Mouse (Mus musculus) G1E (cell line): ENCODE measurements around the gene Spdye4b. TPM values are rescaled to one million over a fixed set of nuclear protein-coding genes. Genes with fewer than 3 reads are reported as not detected.

Source experiments
- ATAC-seq: 2 replicates; pipeline ENCODE4 v1.8.0; 2016; ENCODE audit warnings: mild to moderate bottlenecking; ENCODE audit not compliant: insufficient number of reproducible peaks, poor library complexity, low FRiP score, severe bottlenecking; ENCODE audit errors: extremely low read depth
- DNase-seq: peaks from one replicate; pipeline ENCODE4 v3.0.0; 2012; ENCODE audit warnings: low spot score
- H3K27me3 ChIP-seq: 2 replicates; pipeline ENCODE4 v1.6.1; 2012; ENCODE audit warnings: mild to moderate bottlenecking, low read length, inconsistent platforms; ENCODE audit not compliant: insufficient read depth
- H3K36me3 ChIP-seq: replicated peaks from 2 replicates; pipeline ENCODE3; 2012; ENCODE audit warnings: mild to moderate bottlenecking, inconsistent platforms
- H3K4me1 ChIP-seq: 2 replicates; pipeline ENCODE4 v1.6.1; 2012; ENCODE audit warnings: low read depth, low read length, inconsistent platforms, mixed read lengths; ENCODE audit not compliant: insufficient read depth
- H3K4me3 ChIP-seq: 2 replicates; pipeline ENCODE4 v1.5.1; 2012; ENCODE audit warnings: low read depth, mild to moderate bottlenecking, inconsistent platforms, low read length, moderate library complexity, mixed read lengths
- H3K9me3 ChIP-seq: replicated peaks from 2 replicates; pipeline ENCODE4 v1.6.1; 2012; ENCODE audit warnings: inconsistent platforms
- CTCF ChIP-seq: IDR thresholded peaks from 2 replicates; pipeline ENCODE4 v1.5.1; 2012; ENCODE audit warnings: low read depth, low read length, inconsistent platforms, mixed read lengths
- GATA1 ChIP-seq: IDR thresholded peaks from 2 replicates; pipeline ENCODE4 v1.6.1; 2012; ENCODE audit warnings: borderline replicate concordance, low read length, inconsistent platforms, mixed read lengths
- GATA2 ChIP-seq: IDR thresholded peaks from 2 replicates; pipeline ENCODE4 v1.6.1; 2012; ENCODE audit warnings: low read depth, low read length, inconsistent platforms, borderline replicate concordance
- POLR2AphosphoS5 ChIP-seq: IDR thresholded peaks from 2 replicates; pipeline ENCODE4 v1.6.1; 2012; ENCODE audit warnings: low read depth, low read length, inconsistent platforms; ENCODE audit not compliant: insufficient replicate concordance
- TAL1 ChIP-seq: conservative IDR thresholded peaks from 2 replicates; pipeline ENCODE4 v1.6.1; 2012; ENCODE audit warnings: low read depth, low read length, inconsistent platforms, mixed read lengths
- polyA plus RNA-seq: library from polyadenylated mRNA; stranded (reverse); fragments of >175 nt; gene quantifications from 2 replicates; pipeline ENCODE4 v1.2.3, GENCODE M21; 2012
- total RNA-seq, 2 experiments: library from RNA; stranded (forward) in 1 of 2; stranded (reverse) in 1 of 2; fragments of 200-1000 nt in 1 of 2; fragments of >200 nt in 1 of 2; fragmentation: Nextera tagmentation in 1 of 2; gene quantifications; 2 replicates each; pipeline ENCODE4 v1.2.3; 2014 to 2017

Gene Spdye4b
- total and polyA plus RNA-seq, 3 experiments: 0.05 to 0.53 TPM; not detected in 1

DNA sequence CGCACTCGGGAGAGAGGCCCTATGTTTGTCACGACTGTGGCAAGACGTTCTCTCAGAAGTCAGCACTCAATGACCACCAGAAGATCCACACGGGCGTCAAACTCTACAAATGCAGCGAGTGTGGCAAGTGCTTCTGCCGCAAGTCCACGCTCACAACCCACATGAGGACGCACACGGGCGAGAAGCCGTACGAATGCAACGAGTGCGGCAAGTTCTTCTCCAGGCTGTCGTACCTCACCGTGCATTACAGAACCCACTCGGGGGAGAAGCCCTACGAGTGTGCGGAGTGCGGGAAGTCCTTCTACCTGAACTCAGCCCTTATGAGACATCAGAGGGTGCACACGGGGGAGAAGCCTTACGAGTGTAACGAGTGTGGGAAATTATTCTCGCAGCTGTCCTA lies 64.1 kb downstream of the Spdye4b start:
- peaks cover 32% of the 10 kb centered on the region for H3K9me3 ChIP-seq
- no peaks in the 10 kb centered on the region for H3K4me1 ChIP-seq
- peaks cover 97% of the 10 kb centered on the region for H3K36me3 ChIP-seq
- no peak for DNase-seq
- H3K4me3 ChIP-seq: peak overlapping the region; percentile 13; the same call in 1 of the 2 replicates
- no peak for ATAC-seq
- peaks cover 6% of the 10 kb centered on the region; the same call in 1 of the 2 replicates for H3K27me3 ChIP-seq
- no peak for TF ChIP-seq GATA1
- TF ChIP-seq GATA2: no peak
- no peak for TF ChIP-seq CTCF
- TF ChIP-seq TAL1: no peak
- no peak for TF ChIP-seq POLR2AphosphoS5

DNA sequence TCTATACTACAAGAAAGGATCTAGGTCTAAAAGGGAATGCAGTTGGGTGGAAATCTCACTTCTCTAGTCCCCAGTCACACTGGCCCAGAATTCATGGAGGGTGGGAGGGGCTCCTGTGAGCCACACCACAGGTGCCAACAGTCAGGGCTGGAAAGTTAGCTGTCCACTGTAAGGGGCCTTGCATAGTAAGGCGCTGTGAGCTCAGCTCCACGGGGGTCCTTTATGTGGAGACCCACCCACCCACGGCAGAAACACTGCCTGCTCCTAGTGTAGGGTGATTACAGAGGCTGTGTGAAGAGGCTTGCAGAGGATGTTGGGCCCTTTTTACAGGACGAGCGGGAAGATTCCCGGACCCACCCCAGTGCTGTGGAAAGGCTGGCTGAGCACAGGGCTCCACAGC lies 71.2 kb downstream of the Spdye4b start:
- Histone ChIP-seq H3K27me3 (peaks cover 14% of the 10 kb centered on the region; the same call in 1 of the 2 replicates), H3K4me1 (no peaks in the 10 kb centered on the region), H3K9me3 (peaks cover 49% of the 10 kb centered on the region), H3K36me3 (peaks cover 93% of the 10 kb centered on the region), H3K4me3 (no peak overlapping the region)
- no peak for DNase-seq
- no peak for ATAC-seq
- TF ChIP-seq GATA2: no peak
- no peak for TF ChIP-seq POLR2AphosphoS5
- TF ChIP-seq GATA1: no peak
- TF ChIP-seq TAL1: no peak
- TF ChIP-seq CTCF: no peak

DNA sequence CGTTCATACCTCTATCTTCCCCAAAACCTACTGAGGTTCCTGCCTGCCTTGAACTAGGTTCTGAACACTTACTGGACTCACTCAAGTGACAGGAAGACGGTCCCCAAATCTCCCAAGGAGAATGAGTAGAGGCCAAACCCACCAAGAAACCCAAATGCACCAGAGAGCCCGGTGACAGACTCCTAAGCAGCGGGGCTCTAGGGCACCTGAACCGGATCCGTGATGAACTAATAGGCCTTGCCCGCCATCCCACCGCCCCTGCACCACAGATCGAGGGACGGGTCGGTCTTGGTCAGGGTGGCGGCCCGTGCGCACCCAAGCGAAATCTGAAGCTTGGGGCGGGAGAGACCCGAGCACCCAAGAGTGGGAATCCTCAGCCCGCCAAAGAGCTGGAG lies 72.0 kb downstream of the Spdye4b start:
- Histone ChIP-seq H3K9me3 (peaks cover 49% of the 10 kb centered on the region), H3K4me1 (no peaks in the 10 kb centered on the region), H3K27me3 (peaks cover 14% of the 10 kb centered on the region; the same call in 1 of the 2 replicates), H3K4me3 (peak overlapping the region; percentile 52; the same call in 1 of the 2 replicates), H3K36me3 (peaks cover 93% of the 10 kb centered on the region)
- TF ChIP-seq TAL1 (no peak), GATA2 (no peak), GATA1 (no peak), CTCF (no peak), POLR2AphosphoS5 (no peak)
- no peak for DNase-seq
- no peak for ATAC-seq

DNA sequence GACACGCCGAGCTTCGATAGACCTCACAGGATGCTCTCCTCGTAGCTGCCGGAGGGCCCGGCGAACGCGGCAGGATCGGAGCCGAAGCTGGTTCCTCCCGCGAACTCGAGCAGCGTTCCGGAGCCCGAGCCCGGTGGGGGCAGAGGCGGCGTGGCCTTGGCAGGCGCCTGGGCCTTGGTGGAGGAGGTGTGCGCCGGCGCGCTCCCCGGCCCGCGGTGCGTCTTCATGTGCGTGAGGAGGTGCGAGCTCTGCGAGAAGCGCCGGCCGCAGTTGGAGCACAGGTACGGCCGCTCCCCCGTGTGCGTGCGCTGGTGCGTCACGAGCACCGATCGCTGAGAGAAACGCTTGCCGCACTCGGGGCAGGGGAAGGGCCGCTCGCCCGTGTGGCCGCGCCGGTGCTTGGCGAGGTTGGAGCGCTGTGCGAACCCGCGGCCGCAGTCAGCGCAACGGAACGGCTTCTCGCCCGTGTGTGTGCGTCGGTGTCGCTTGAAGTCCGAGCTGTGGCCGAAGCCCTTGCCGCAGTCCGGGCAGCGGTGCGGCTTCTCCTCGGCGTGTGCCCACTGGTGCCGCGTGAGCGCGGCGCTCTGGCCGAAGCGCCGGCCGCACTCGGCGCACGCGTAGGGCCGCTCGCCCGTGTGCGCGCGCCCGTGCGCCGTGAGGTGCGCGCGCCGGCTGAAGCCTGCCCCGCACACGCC lies 72.5 kb downstream of the Spdye4b start:
- Histone ChIP-seq H3K9me3 (peaks cover 49% of the 10 kb centered on the region), H3K36me3 (peaks cover 93% of the 10 kb centered on the region), H3K4me1 (no peaks in the 10 kb centered on the region), H3K4me3 (peak overlapping the region; percentile 52; the same call in 1 of the 2 replicates), H3K27me3 (peaks cover 14% of the 10 kb centered on the region; the same call in 1 of the 2 replicates)
- ATAC-seq (no peak), DNase-seq (no peak)
- TF ChIP-seq CTCF (no peak), GATA1 (no peak), POLR2AphosphoS5 (no peak), TAL1 (no peak), GATA2 (no peak)

DNA sequence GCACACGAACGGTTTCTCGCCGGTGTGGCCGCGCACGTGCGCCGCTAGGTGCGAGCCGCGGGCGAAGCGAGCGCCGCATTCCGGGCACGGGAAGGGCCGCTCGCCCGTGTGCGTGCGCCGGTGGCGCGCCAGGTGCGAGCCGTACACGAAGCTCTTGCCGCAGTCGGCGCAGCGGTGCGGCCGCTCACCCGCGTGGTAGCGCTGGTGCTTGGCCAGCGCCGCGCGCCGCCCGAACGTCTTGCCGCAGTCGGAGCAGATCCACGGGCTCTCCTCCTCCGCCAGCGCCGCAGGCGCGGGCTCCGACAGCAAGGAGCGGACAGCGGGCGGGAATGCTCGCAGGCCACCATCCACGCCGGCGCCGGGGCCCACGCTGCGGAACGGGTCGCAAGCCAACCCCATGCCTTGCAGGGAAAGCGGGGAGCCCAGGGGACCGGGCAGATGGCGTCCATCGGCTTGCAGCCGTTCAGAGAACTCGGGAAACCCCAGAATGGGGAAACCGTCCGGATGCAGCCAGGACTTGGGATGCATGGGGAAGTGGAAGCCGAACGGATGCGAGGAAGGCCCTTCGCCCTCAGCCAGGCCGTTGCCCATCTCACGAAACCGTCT lies 73.2 kb downstream of the Spdye4b start:
- H3K4me1 ChIP-seq: peaks cover 2% of the 10 kb centered on the region; the same call in 1 of the 2 replicates
- peaks cover 14% of the 10 kb centered on the region; the same call in 1 of the 2 replicates for H3K27me3 ChIP-seq
- TF ChIP-seq GATA1 (no peak), GATA2 (no peak), POLR2AphosphoS5 (no peak), CTCF (no peak), TAL1 (no peak)
- H3K4me3 ChIP-seq: peak overlapping the region; percentile 52; the same call in 1 of the 2 replicates
- peaks cover 49% of the 10 kb centered on the region for H3K9me3 ChIP-seq
- peaks cover 93% of the 10 kb centered on the region for H3K36me3 ChIP-seq
- DNase-seq: no peak
- ATAC-seq: no peak

Other genes with a start within 250 kb of the Spdye4b start
- not detected in 2 replicates for gene Fscn1, start 220.7 kb upstream of the Spdye4b start, total RNA-seq (2014; fragmentation: Nextera tagmentation)
- 0.99 TPM in 1 of 2 replicates, not detected in the other for gene Fscn1, start 220.7 kb upstream of the Spdye4b start, total RNA-seq (2017)
- 0.06 TPM in 1 of 2 replicates, not detected in the other for gene Fscn1, start 220.7 kb upstream of the Spdye4b start, polyA plus RNA-seq
- 87.4 and 89.5 TPM in 2 replicates for gene Rnf216, start 68.0 kb upstream of the Spdye4b start, total RNA-seq (2014; fragmentation: Nextera tagmentation)
- gene Rnf216, start 68.0 kb upstream of the Spdye4b start, total RNA-seq (2017): 41.9 and 54.9 TPM in 2 replicates
- gene Rnf216, start 68.0 kb upstream of the Spdye4b start, polyA plus RNA-seq: 35.3 and 35.5 TPM in 2 replicates
- gene Olfr718-ps1, start 33.4 kb upstream of the Spdye4b start, total RNA-seq (2014; fragmentation: Nextera tagmentation): 0.23 TPM in 1 of 2 replicates, not detected in the other
- 0.12 and 0.16 TPM in 2 replicates for gene Olfr718-ps1, start 33.4 kb upstream of the Spdye4b start, total RNA-seq (2017)
- gene Olfr718-ps1, start 33.4 kb upstream of the Spdye4b start, polyA plus RNA-seq: not detected in 2 replicates
- gene Rbak, start 242 bp upstream of the Spdye4b start, total RNA-seq (2014; fragmentation: Nextera tagmentation): 21.4 and 26.6 TPM in 2 replicates
- gene Rbak, start 242 bp upstream of the Spdye4b start, total RNA-seq (2017): 19.8 and 21.5 TPM in 2 replicates
- gene Rbak, start 242 bp upstream of the Spdye4b start, polyA plus RNA-seq: 3.0 TPM in 2 replicates
- gene Spdye4a, start 45.9 kb downstream of the Spdye4b start, total RNA-seq (2014; fragmentation: Nextera tagmentation): not detected in 2 replicates
- not detected in 2 replicates for gene Spdye4a, start 45.9 kb downstream of the Spdye4b start, total RNA-seq (2017)
- not detected in 2 replicates for gene Spdye4a, start 45.9 kb downstream of the Spdye4b start, polyA plus RNA-seq
- gene Zfp12, start 54.1 kb downstream of the Spdye4b start, total RNA-seq (2014; fragmentation: Nextera tagmentation): 16.7 and 21.4 TPM in 2 replicates
- 22.1 and 22.3 TPM in 2 replicates for gene Zfp12, start 54.1 kb downstream of the Spdye4b start, total RNA-seq (2017)
- 3.9 and 4.2 TPM in 2 replicates for gene Zfp12, start 54.1 kb downstream of the Spdye4b start, polyA plus RNA-seq
- 2.4 and 3.6 TPM in 2 replicates for gene Zfp316, start 89.0 kb downstream of the Spdye4b start, total RNA-seq (2014; fragmentation: Nextera tagmentation)
- gene Zfp316, start 89.0 kb downstream of the Spdye4b start, total RNA-seq (2017): 3.4 and 3.7 TPM in 2 replicates
- 8.2 and 9.6 TPM in 2 replicates for gene Zfp316, start 89.0 kb downstream of the Spdye4b start, polyA plus RNA-seq
- gene Zfp853, start 112.6 kb downstream of the Spdye4b start, total RNA-seq (2014; fragmentation: Nextera tagmentation): 0.63 TPM in 1 of 2 replicates, not detected in the other
- gene Zfp853, start 112.6 kb downstream of the Spdye4b start, total RNA-seq (2017): 0.06 and 0.11 TPM in 2 replicates
- gene Zfp853, start 112.6 kb downstream of the Spdye4b start, polyA plus RNA-seq: 0.03 and 0.10 TPM in 2 replicates
- 75.0 and 91.2 TPM in 2 replicates for gene E130309D02Rik, start 134.3 kb downstream of the Spdye4b start, total RNA-seq (2014; fragmentation: Nextera tagmentation)
- gene E130309D02Rik, start 134.3 kb downstream of the Spdye4b start, total RNA-seq (2017): 18.0 and 19.4 TPM in 2 replicates
- gene E130309D02Rik, start 134.3 kb downstream of the Spdye4b start, polyA plus RNA-seq: 134 and 163 TPM in 2 replicates
- 53.5 and 75.9 TPM in 2 replicates for gene Zdhhc4, start 148.2 kb downstream of the Spdye4b start, total RNA-seq (2014; fragmentation: Nextera tagmentation)
- gene Zdhhc4, start 148.2 kb downstream of the Spdye4b start, total RNA-seq (2017): 45.6 and 45.8 TPM in 2 replicates
- gene Zdhhc4, start 148.2 kb downstream of the Spdye4b start, polyA plus RNA-seq: 47.5 and 68.7 TPM in 2 replicates
- not detected in 2 replicates for gene Grid2ip, start 176.3 kb downstream of the Spdye4b start, total RNA-seq (2014; fragmentation: Nextera tagmentation)
- gene Grid2ip, start 176.3 kb downstream of the Spdye4b start, total RNA-seq (2017): 0.05 TPM in 1 of 2 replicates, not detected in the other
- gene Grid2ip, start 176.3 kb downstream of the Spdye4b start, polyA plus RNA-seq: 0.02 TPM in 1 of 2 replicates, not detected in the other
- gene Kdelr2, start 222.8 kb downstream of the Spdye4b start, total RNA-seq (2014; fragmentation: Nextera tagmentation): 55.7 and 59.7 TPM in 2 replicates
- 75.3 and 95.5 TPM in 2 replicates for gene Kdelr2, start 222.8 kb downstream of the Spdye4b start, total RNA-seq (2017)
- 43.7 and 44.6 TPM in 2 replicates for gene Kdelr2, start 222.8 kb downstream of the Spdye4b start, polyA plus RNA-seq